Mouse (Mus musculus) heart, postnatal 0 days (tissue): Measurements from ENCODE around the gene Vil1.

Source experiments
- CTCF ChIP-seq: IDR thresholded peaks from 2 replicates; pipeline ENCODE4 v1.5.1; 2016; ENCODE audit warnings: antibody characterized with exemption, control low read depth, low read depth
- EP300 ChIP-seq: IDR thresholded peaks from 2 replicates; pipeline ENCODE4 v1.6.1; 2016; ENCODE audit warnings: antibody characterized with exemption, low read depth

DNA sequence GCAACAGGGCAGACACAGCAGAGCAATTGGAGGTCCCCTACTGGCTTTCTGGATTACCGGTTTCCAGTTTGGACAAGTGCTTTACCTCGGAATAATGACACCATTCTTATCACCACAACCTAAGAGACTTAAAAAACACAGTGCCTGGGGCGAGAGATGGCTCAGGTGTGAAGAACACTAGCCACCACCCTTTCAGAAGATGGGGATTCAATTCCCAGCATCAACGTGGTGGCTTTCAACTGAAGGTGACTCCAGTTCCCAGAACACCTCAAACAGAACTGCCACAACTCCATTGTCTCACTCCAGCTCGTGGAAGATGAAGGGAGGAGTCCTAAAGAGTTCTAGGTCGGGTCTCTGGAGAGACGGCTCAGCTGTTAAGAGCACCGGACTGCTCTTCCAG, 23.6 kb upstream of the Vil1 start:
- TF ChIP-seq EP300 = no peak
- no peak for TF ChIP-seq CTCF
